Mouse (Mus musculus): ENCODE measurements at regions not wholly inside any gene's neighbourhood (a gene's known extent, or its start where the extent isn't known, plus 50 kb on each side); places are given as distances from the start of the nearest gene placed in this dataset.
A peak's percentile ranks its signal among the peaks of the same experiment; 100 is the strongest.

DNA sequence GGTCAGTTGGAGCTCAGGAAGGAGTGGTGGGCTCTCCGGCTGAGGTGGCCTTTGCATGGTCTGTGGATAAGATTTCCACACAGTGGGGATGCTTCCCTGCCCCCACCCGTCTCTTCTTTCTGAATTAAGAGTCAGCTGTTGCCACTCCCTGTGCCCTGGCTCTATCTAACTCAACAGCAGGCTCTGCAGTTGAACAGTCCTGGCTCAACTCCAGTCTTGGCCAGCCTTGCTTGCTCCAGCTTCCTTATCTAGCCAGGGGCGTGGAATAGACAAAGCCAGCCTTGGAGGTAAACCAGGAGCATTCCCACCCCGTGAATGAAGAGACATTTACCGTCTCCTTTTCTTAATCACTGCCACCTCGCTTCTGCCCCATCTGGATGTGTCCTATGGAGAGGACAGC lies 89.7 kb downstream of the Mn1 start:
- no peak overlapping the region for H3K4me3 ChIP-seq
- H3K27ac ChIP-seq, result no peak overlapping the region
- no peak for TF ChIP-seq CTCF (conservative IDR thresholded peaks at IDR 0.05)
- DNase-seq (ENCODE audit: low spot score in 2 of 2), result no peak

DNA sequence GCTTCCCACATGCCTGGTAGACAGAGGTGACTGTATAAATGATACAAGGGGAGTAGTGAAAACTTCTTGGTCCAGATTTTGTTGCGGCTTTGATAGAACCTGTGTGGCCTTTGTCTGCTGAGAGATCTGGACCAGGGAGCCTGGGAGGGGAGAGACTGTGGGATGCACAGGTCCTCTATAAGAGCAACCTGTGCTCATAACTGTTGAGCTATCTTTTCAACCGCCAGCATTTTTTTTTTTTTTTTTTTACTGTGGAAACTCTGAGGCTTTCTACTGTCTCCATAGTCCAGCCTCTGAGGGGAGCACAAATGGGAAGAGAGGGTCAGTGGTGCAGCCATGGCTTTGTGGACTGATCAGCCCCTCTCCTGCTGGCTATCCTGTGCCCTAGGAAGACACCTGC lies 90.2 kb downstream of the Mn1 start:
- DNase-seq (ENCODE audit: low spot score in 2 of 2), result no peak
- H3K27ac ChIP-seq, result no peak overlapping the region

DNA sequence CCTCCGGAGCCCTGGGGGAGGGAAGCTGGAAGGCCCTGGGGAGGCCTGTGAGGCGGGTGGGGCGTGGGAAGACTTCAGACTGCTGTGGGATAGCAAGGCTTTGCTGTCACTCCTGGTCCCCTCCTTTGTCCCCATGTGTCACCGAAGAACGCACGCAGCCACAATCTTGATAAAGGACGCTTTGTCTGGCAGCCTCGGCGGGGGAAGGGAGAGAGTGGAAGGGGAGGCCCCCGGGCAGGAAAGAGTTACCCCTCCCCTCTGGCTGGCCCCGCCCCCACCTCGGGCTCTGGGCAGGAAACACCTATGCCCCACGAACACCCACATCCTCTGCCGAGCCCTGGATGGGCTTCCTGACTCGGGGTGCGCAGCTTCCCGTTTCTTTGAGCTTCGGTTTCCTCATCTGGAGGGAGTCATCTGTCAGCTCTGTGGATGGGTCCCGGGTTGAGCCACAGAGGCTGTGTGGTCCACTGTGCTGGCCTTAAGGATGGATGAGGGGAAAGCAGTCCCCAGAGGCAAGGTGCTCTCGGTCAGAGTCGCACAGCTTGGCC lies 91.9 kb downstream of the Mn1 start:
- TF ChIP-seq CTCF (conservative IDR thresholded peaks at IDR 0.05), result no peak

More for the DNA sequence above, 90.2 kb downstream of the Mn1 start:
- H3K4me3 ChIP-seq, result no peak overlapping the region
- no peak for TF ChIP-seq CTCF (conservative IDR thresholded peaks at IDR 0.05)

DNA sequence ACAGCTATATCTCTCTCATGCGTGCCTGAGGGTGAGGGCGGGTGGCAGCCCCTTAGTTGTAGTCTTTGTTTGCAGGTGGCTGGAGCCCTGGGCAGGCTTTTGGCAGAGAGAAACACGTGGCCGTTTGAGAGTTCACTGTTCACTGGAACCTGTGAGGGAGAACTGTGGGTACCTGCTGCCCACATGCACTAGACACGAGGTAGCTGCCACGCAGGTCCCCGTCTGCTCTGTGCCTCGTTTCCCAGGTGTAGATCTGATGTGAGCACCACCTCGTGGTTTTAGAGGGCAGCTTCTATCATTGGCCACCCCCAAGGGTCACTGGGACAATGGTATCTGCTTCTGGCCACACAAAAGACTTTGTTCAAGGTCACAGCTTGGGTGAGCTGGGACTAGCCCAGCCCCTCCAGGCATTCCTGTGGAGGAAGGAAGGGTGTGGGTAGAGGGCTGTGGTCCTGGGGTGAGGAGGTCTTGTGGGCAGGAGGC lies 92.5 kb downstream of the Mn1 start:
- DNase-seq (ENCODE audit: low spot score in 2 of 2), result no peak
- no peak overlapping the region for H3K4me3 ChIP-seq
- TF ChIP-seq CTCF (conservative IDR thresholded peaks at IDR 0.05), result peak; percentile 23
- 0 out of 2 replicates have a peak overlapping the region, but pooled peaks have one; percentile 10 for H3K27ac ChIP-seq

More for the DNA sequence above, 91.9 kb downstream of the Mn1 start:
- DNase-seq (ENCODE audit: low spot score in 2 of 2), result no peak
- Histone ChIP-seq H3K4me3 (peak overlapping the region; percentile 1; the same call in 1 of the 2 replicates), H3K27ac (0 out of 2 replicates have a peak overlapping the region, but pooled peaks have one; percentile 10)

DNA sequence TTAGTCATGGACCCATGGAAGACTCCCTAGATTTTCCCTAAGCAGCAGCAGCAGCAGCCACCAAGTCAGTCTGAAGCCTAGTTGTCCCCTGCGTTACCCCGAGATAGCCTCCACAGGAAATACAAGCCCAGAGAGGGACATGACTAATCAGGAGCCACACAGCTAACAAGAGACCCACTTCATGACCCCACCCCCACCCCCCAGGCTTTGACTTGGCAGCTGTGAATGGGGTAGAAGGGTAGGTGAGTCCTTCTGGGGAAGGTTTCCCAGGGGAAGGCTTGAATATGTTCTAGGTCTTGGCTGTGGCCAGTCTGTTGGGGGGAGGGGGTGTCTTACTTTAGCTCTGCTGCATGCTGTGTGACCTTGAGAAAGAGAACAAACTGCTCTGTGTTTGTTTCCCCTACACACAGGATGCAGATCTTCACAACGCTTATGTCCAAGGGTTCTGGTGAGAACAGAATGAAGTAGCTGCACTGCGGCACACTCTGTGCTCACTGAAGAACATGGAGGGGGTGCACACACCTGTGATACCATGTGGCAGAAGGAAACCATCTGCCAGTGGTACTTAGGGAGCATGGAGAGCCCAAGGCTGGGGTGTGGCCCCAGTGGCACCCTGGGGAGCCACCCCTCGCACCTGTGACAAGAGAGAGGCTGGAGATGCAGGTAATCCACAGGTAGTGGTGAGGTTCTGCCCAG lies 93.2 kb downstream of the Mn1 start:
- no peak for TF ChIP-seq CTCF (conservative IDR thresholded peaks at IDR 0.05)
- DNase-seq (ENCODE audit: low spot score in 2 of 2), result no peak
- H3K27ac ChIP-seq, result peak overlapping the region; percentile 10; the same call in 1 of the 2 replicates
- H3K4me3 ChIP-seq, result no peak overlapping the region

DNA sequence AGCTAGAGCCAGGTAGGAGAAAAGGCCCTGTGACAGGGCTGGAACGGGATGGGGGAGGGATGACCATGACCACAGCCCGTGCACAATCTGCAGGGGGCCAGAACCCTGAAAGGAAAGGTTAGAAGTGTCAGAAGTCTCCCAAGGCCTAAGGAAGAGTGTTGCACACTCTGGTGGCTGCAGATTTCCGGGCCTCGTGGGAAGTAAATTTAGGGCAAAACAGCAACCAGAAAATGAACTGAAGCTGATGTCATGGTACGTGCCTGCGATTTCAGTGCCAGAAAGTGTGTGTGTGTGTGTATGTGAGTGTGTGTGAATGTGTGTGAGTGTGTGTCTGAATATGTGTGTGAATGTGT lies 93.7 kb downstream of the Mn1 start:
- no peak for TF ChIP-seq CTCF (conservative IDR thresholded peaks at IDR 0.05)
- Histone ChIP-seq H3K27ac (no peak overlapping the region; the same call in 1 of the 2 replicates), H3K4me3 (no peak overlapping the region)
- no peak for DNase-seq (ENCODE audit: low spot score in 2 of 2)

DNA sequence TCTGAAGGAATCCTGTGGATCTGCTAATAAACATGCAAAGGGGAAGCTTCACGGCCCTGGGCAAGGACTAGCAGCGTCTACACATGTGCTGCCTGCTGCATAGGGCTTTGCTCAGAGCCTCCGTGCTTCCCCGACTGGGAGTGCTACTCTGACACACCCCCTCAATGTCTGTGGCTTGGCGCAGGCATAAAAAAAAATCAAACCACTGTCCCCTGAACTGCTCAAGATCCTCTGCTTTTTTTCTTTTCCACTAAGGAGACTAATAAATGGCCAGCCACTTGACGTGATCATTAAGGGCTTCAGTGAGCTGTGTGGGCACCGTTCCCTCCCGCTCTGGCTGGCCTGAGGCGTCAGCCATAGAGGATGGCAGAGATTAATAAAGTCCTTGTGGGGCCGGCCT lies 94.8 kb downstream of the Mn1 start:
- no peak overlapping the region for H3K4me3 ChIP-seq
- no peak for TF ChIP-seq CTCF (conservative IDR thresholded peaks at IDR 0.05)
- DNase-seq (ENCODE audit: low spot score in 2 of 2), result no peak
- H3K27ac ChIP-seq, result no peak overlapping the region

DNA sequence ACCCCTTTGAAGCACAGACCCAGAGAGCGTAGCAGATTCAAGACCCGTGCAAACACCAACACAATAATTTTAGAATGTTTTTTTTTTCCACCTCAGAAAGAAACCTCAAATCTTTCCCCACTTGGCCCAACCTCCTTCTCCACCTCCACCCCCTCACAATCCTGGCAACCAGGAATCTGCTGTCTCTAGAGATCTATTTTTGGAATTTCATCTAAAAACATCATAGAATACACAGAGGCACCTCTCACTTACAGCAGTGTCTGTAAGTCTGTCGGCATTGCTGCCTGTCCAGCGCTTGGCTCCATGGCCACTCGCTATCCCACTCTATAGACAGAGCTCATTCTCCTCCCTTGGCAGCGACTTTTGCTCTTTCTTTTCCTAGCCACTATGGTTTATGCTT lies 96.8 kb downstream of the Mn1 start:
- TF ChIP-seq CTCF (conservative IDR thresholded peaks at IDR 0.05), result no peak
- Histone ChIP-seq H3K27ac (peak overlapping the region; percentile 36; the same call in 1 of the 2 replicates), H3K4me3 (no peak overlapping the region)
- DNase-seq (ENCODE audit: low spot score in 2 of 2), result no peak

DNA sequence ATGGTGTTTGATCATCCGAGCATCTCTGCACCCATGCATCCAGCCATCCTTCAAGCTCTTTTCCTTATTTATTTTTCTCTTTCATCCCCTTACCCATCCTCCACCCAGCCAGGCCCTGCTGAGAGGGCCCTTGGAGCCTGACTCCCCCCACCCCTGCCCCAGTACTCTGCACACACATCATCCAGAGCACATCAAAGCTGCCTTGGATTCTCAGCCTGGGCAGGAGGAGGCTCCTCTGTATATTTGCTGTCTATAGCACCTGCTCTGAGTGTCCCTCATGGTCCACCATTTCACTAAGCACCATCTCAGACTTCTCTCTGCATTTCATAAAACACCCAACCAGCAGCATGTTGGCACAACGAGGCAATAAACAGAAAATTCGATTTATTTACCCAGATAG lies 101.9 kb downstream of the Mn1 start:
- 0 out of 2 replicates have a peak overlapping the region, but pooled peaks have one; percentile 4 for H3K27ac ChIP-seq
- no peak for DNase-seq (ENCODE audit: low spot score in 2 of 2)
- no peak overlapping the region for H3K4me3 ChIP-seq
- TF ChIP-seq CTCF (conservative IDR thresholded peaks at IDR 0.05), result no peak

DNA sequence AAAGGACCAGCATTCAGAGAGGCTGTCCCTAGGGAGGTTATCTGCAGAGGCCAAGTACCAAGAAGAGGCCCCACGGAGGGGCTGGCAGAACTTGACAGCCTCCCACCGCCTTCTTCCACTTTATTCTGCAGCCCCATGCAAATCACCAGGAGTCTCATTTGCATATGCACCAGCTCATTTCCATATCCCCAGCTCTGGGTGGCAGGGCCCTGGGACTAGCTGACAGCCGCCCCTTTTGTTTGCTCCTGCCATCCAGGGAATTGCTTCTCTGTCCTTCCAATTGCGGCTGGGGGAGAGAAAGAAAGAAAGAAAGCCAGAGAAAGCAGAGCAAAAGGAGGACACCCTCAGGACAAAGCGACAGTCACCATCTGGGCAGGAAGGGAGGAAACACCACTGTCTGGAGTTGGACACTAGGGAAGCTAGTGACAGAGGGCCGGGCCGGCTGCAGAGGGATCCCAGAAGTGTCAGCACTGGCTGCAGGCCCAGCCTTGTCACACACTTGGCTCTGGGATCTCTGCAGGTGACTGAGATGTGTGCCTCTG lies 102.4 kb downstream of the Mn1 start:
- H3K27ac ChIP-seq, result 0 out of 2 replicates have a peak overlapping the region, but pooled peaks have one; percentile 4

DNA sequence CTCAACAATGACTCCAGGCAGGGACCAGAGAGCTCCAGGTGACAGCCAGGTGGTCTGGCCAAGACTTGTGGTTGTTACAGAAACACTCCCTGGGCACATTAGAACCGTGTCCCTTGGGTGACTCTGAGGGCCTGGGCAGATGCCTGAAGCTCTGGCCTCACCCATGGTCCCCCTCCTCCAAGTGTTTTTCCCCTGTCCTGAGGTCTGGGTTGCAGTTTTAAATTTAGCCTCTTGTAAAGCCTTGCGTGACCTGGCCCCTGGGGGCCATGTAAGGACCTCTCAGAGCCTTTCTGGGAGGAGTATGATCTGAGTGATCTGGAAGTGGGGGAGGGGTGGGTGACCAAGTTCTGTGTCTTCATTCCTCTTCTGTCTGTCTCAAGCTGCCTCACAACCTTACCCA lies 104.7 kb downstream of the Mn1 start:
- H3K27ac ChIP-seq, result no peak overlapping the region
- no peak for TF ChIP-seq CTCF (conservative IDR thresholded peaks at IDR 0.05)
- no peak overlapping the region for H3K4me3 ChIP-seq
- no peak for DNase-seq (ENCODE audit: low spot score in 2 of 2)

More for the DNA sequence above, 102.4 kb downstream of the Mn1 start:
- H3K4me3 ChIP-seq, result no peak overlapping the region
- no peak for TF ChIP-seq CTCF (conservative IDR thresholded peaks at IDR 0.05)
- no peak for DNase-seq (ENCODE audit: low spot score in 2 of 2)

DNA sequence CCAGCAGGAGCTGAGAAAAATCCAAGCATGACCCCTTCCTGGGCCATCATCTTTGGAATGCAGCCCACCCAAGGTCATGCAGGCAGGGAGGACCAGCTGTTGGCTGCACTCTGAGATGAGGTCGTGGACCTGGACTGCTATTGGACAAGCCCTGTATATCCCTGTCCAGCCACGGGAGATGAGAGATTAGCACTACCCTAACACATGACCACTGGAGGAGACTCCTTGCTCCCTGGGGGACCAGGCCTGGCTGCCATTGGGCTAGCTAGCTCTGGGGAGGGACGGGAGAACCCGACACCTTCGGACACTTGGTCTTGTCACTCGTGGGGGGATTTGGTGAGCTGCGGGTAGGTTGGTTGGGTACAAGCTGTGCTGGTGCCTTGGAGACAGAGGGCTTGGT lies 105.4 kb downstream of the Mn1 start:
- Histone ChIP-seq H3K4me3 (no peak overlapping the region), H3K27ac (no peak overlapping the region)
- DNase-seq (ENCODE audit: low spot score in 2 of 2), result no peak
- no peak for TF ChIP-seq CTCF (conservative IDR thresholded peaks at IDR 0.05)

DNA sequence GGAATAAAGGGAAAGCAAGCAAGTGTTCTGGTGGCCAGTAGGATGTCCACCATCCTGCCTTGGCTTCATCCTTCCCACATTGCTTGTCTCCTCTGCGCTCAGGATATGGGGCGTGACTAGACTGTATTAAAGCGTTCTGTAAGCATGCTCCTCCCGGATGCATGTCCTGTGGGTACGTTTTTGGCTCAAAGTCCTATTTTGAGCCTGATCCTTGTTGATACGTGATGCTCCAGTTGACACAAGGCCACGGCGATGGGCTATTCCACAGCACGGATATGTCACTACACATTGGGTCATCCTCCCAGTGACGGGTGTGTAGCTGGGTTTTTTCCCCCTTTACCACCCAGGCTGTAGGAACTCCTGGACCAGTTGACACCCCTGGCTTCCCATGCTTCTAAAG lies 110.6 kb downstream of the Mn1 start:
- Histone ChIP-seq H3K27ac (no peak overlapping the region), H3K4me3 (no peak overlapping the region)
- no peak for DNase-seq (ENCODE audit: low spot score in 2 of 2)
- TF ChIP-seq CTCF (conservative IDR thresholded peaks at IDR 0.05), result no peak

DNA sequence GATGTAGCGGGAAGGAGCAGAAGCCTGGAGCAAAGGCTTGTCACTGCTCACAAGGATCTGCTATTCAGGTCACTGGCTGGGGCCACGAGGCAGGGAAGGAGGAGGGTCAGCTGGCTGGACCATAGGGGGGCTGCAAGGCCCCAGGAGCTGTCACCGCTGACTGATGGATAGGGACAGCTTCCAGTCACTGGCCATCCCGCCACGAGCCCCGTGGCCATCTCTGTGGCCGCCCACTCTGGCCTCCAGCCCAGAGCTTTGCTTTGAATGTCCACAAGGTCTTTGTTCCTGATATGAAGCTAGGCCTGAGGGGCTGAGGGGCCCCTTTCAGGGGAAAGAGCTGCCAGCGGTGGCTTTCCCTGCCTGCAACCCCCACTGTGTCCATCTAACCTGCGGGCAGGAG lies 111.9 kb downstream of the Mn1 start:
- TF ChIP-seq CTCF (conservative IDR thresholded peaks at IDR 0.05), result no peak
- no peak overlapping the region for H3K4me3 ChIP-seq
- DNase-seq (ENCODE audit: low spot score in 2 of 2), result no peak
- H3K27ac ChIP-seq, result no peak overlapping the region
